In genomic region chr15:94838646-94839045, GRCm38 (mm10) we compare ENCODE assay signal across 12 mouse cellular contexts.
A peak's percentile ranks its signal among the peaks of the same experiment; 100 is the strongest.
DNase-seq lines count a peak whose midpoint lies in the region.
"Had no signal": no experiment of that assay in that cellular context is flagged by ENCODE, and none has a peak within 500 bp of the region (broad histone marks: within the 10 kb centered on the region; RNA-seq: fewer than 3 reads in every experiment).

No protein-coding gene starts in this region.

- peak; percentile 61 to 64 for DNase-seq in cerebellum, postnatal 10 days
- DNase-seq in cerebellum, adult 8-10 months = no peak
- peak; percentile 22 to 47 for DNase-seq in cerebellum, postnatal 25 days
- DNase-seq in cerebellum, adult 9-10 months = no peak
- DNase-seq in left cerebral cortex, postnatal 4 days = peak; percentile 27
- no peak for DNase-seq in left cerebral cortex, postnatal 36 days (ENCODE audit: low spot score in 2 of 2)
- DNase-seq: adrenal gland, adult 8-10 months; adrenal gland, postnatal 14 days; adrenal gland, postnatal 36 days; B cell, adult 2 months; cerebellum, adult 11-12 months; embryo, embryonic 11 days had no signal

- intact Hi-C loops in left cerebral cortex, postnatal 4 days (cut with DNase I) = no loop called here
- intact Hi-C loops in left cerebral cortex, postnatal 36 days (cut with DNase I) = no loop called here

Comparison
In these comparisons a context has a peak if more than half of its experiments do, and no peak if none do; other contexts are left out.
1. DNase-seq: peak in cerebellum, postnatal 10 days (2 of 2), cerebellum, postnatal 25 days (2 of 2) and left cerebral cortex, postnatal 4 days (single experiment); none in cerebellum, adult 8-10 months (single experiment), cerebellum, adult 9-10 months (single experiment) and left cerebral cortex, postnatal 36 days (0 of 2).